Mouse (Mus musculus) limb, embryonic 12.5 days (tissue): Measurements from ENCODE around the gene Pfn3. TPM values are rescaled to one million over a fixed set of nuclear protein-coding genes. Genes with fewer than 3 reads are reported as not detected.

ENCODE experiments used
- ATAC-seq: fragments of 200-750 bp; cut with Nextera tagmentation; 2 replicates; pipeline ENCODE4 v1.8.0; 2017; ENCODE audit warnings: low read depth, moderate TSS enrichment; ENCODE audit not compliant: insufficient number of reproducible peaks, insufficient read depth, low FRiP score, low TSS enrichment
- H3K27ac ChIP-seq: fragments of 300-500 bp; sonication (generic); 2 replicates; pipeline ENCODE4 v1.5.1; 2016; ENCODE audit warnings: mild to moderate bottlenecking, moderate library complexity
- H3K27me3 ChIP-seq: fragments of 300-500 bp; sonication (generic); 2 replicates; pipeline ENCODE4 v1.6.1; 2016; ENCODE audit warnings: mild to moderate bottlenecking, moderate library complexity
- H3K36me3 ChIP-seq: fragments of 300-500 bp; sonication (generic); 2 replicates; pipeline ENCODE4 v1.6.1; 2016; ENCODE audit warnings: mild to moderate bottlenecking, moderate library complexity
- H3K4me1 ChIP-seq: fragments of 300-500 bp; sonication (generic); replicated peaks from 2 replicates; pipeline ENCODE4 v1.6.1; 2016
- H3K4me2 ChIP-seq: fragments of 300-500 bp; sonication (generic); 2 replicates; pipeline ENCODE4 v1.6.1; 2016; ENCODE audit warnings: mild to moderate bottlenecking, moderate library complexity
- H3K4me3 ChIP-seq: fragments of 300-500 bp; sonication (generic); replicated peaks from 2 replicates; pipeline ENCODE4 v1.5.1; 2016; ENCODE audit warnings: mild to moderate bottlenecking
- H3K9ac ChIP-seq: fragments of 300-500 bp; sonication (generic); replicated peaks from 2 replicates; pipeline ENCODE4 v1.6.1; 2016; ENCODE audit warnings: mild to moderate bottlenecking, moderate library complexity
- H3K9me3 ChIP-seq: fragments of 300-500 bp; sonication (generic); 2 replicates; pipeline ENCODE4 v1.6.1; 2016; ENCODE audit warnings: mild to moderate bottlenecking, moderate library complexity
- WGBS: fragments of 180-500 bp; shearing (Covaris S2); methylation state at CpG from one replicate; pipeline ENCODE4 v1.1.7; 2016; 5-methylcytosine and 5-hydroxymethylcytosine counted together
- polyA plus RNA-seq: library from polyadenylated mRNA; unstranded; fragments of >200 nt; fragmentation: Nextera tagmentation; extraction: Ambion mirVana; gene quantifications from 2 replicates; pipeline ENCODE4 v1.2.1, GENCODE M21; 2016

The Pfn3 gene
- not detected in 2 replicates for polyA plus RNA-seq

GRCm38 (mm10) chr13:55414743-55415380 is at the start of gene Pfn3:
Pfn3 (minus strand) TSS chr13:55415232.
- Histone ChIP-seq H3K36me3 (no peaks in the 10 kb centered on the region), H3K27me3 (peaks cover 64% of the 10 kb centered on the region), H3K9ac (peak within 1 kb of the TSS; percentile 66), H3K4me3 (peak within 1 kb of the TSS; percentile 41), H3K4me2 (peak within 1 kb of the TSS; percentile 75), H3K4me1 (peaks cover 8% of the 10 kb centered on the region), H3K9me3 (no peaks in the 10 kb centered on the region), H3K27ac (no peak within 1 kb of the TSS)
- WGBS: 5% methylated on average over 41 of the region's 41 CpGs
- peak; percentile 78 for ATAC-seq

DNA sequence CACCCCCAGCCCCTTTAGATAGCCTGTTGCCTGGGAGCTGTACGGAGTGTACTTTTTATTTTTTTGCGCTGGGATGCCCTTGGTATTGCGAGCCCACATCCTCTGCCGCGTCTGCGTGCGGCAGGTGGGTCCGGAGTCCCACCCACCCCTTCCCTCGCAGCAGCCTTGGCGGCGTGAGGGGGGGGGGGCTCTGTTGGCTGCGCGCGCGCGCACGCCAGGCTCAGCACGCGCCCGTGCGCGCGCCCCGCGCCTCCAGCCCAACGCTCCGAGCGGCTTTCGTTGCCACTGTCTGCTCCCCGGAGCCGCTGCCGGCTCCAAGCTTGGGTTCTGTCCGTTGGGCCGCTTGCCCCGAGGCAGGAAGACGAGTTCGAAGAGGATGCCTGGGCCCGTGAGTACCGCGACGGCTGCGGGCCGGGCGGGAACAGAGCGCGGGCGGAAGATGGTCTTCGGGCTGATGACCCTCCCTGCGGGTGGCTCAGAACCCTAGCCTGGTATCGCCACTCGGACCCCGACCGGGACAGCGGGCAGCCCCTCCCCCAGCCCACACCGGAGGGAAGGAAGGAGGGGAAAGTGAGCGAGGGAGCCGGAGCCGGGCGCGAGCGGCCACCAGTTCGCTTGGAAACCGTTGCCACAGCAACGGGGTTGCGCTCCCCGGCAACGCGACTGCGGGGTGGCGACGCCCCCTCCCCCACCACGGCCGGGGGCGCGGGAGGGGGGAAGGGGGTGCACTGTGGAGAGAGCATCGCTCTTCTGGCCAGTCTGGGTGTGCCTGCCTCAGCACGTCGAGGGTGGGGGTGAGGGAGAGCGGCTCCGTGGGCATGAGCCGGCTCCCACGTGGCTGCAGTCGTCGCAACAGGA is 49.2 kb upstream of the Pfn3 start, which contains the start of gene Prr7:
TSS of gene Prr7 (plus strand) at position 241 of the 858 bp plus-strand sequence.
- H3K9ac ChIP-seq: peak within 1 kb of the TSS; percentile 80
- no peaks in the 10 kb centered on the region for H3K27me3 ChIP-seq
- WGBS: under 1% methylated on average over 82 of the region's 84 CpGs
- peaks cover 27% of the 10 kb centered on the region for H3K4me1 ChIP-seq
- H3K27ac ChIP-seq: peak within 1 kb of the TSS; percentile 89
- no peaks in the 10 kb centered on the region for H3K9me3 ChIP-seq
- peaks cover 36% of the 10 kb centered on the region for H3K36me3 ChIP-seq
- peak within 1 kb of the TSS; percentile 76 for H3K4me3 ChIP-seq
- ATAC-seq: peak; percentile 57
- H3K4me2 ChIP-seq: peak within 1 kb of the TSS; percentile 93

- Histone ChIP-seq H3K9ac (peak overlapping the region; percentile 80), H3K4me2 (peak overlapping the region; percentile 93), H3K4me3 (peak overlapping the region; percentile 76), H3K36me3 (peaks cover 43% of the 10 kb centered on the region), H3K27me3 (no peaks in the 10 kb centered on the region), H3K9me3 (no peaks in the 10 kb centered on the region), H3K4me1 (peaks cover 24% of the 10 kb centered on the region), H3K27ac (peak overlapping the region; percentile 89)
- 14% methylated on average over 14 of the region's 14 CpGs for WGBS
- no peak for ATAC-seq
Measured at GRCm38 (mm10) chr13:55463399-55464026, 48.5 kb upstream of the Pfn3 start.

GRCm38 (mm10) chr13:55462965-55463364 is 47.9 kb upstream of the Pfn3 start:
- Histone ChIP-seq H3K4me1 (peaks cover 24% of the 10 kb centered on the region), H3K9ac (no peak overlapping the region), H3K36me3 (peaks cover 49% of the 10 kb centered on the region), H3K4me3 (no peak overlapping the region), H3K9me3 (no peaks in the 10 kb centered on the region), H3K27me3 (no peaks in the 10 kb centered on the region), H3K27ac (no peak overlapping the region; the same call in 1 of the 2 replicates), H3K4me2 (no peak overlapping the region)
- no peak for ATAC-seq
- 54% methylated on average over 2 of the region's 2 CpGs for WGBS

GRCm38 (mm10) chr13:55451785-55452549 is 36.9 kb upstream of the Pfn3 start:
- WGBS: 96% methylated on average over 16 of the region's 16 CpGs
- Histone ChIP-seq H3K27me3 (no peaks in the 10 kb centered on the region), H3K4me2 (no peak overlapping the region), H3K9ac (no peak overlapping the region), H3K36me3 (peaks cover 84% of the 10 kb centered on the region), H3K4me1 (peaks cover 10% of the 10 kb centered on the region), H3K27ac (no peak overlapping the region), H3K4me3 (no peak overlapping the region), H3K9me3 (no peaks in the 10 kb centered on the region)
- no peak for ATAC-seq

DNA sequence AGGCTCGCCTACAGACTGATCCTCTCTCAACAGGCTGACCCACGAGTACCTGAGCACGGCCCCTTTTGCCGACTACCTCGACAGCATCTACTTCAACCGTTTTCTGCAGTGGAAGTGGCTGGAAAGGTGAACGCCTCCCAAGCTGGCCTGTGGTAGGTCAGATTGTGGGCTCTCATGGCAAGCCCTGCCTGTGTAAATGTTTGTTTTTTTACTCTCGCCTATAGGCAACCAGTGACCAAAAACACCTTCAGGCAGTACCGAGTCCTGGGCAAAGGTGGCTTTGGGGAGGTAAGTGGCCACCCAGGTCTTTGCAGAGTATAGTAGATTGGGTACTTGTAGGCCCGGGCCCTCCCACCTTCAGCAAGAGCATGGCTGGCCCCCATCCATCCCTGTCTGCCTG is 36.3 kb upstream of the Pfn3 start:
- no peak overlapping the region for H3K27ac ChIP-seq
- WGBS: 90% methylated on average over 10 of the region's 10 CpGs

DNA sequence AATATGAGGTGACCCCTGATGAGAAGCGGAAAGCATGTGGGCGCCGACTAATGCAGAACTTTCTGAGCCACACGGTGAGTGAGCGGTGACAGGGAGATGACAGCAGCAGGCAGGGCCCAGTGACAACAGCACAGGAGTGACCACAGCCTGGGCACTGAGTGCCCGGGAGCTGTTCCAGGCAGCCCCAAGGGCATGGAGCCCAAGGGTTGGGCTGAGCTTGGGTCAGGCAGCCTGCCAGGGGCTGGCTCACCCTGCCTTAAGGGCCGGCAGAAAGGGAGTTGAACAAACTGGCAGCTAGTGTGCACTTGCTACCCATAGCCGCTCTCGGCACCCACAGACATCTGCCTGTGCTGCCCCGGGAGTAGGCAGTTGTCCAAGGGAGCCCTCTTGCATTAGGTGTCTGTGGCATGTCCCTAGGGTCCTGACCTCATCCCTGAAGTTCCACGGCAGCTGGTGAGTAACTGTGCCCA is 35.5 kb upstream of the Pfn3 start:
- H3K9ac ChIP-seq: no peak overlapping the region
- WGBS: 92% methylated on average over 11 of the region's 11 CpGs
- H3K36me3 ChIP-seq: peaks cover 70% of the 10 kb centered on the region
- ATAC-seq: no peak
- no peaks in the 10 kb centered on the region for H3K27me3 ChIP-seq
- H3K4me1 ChIP-seq: peaks cover 21% of the 10 kb centered on the region
- no peak overlapping the region for H3K27ac ChIP-seq
- H3K4me2 ChIP-seq: no peak overlapping the region
- H3K4me3 ChIP-seq: no peak overlapping the region
- H3K9me3 ChIP-seq: no peaks in the 10 kb centered on the region

More for the DNA sequence above, 36.3 kb upstream of the Pfn3 start:
- peaks cover 77% of the 10 kb centered on the region for H3K36me3 ChIP-seq
- no peak overlapping the region for H3K4me2 ChIP-seq
- H3K9me3 ChIP-seq: no peaks in the 10 kb centered on the region
- peaks cover 17% of the 10 kb centered on the region for H3K4me1 ChIP-seq
- H3K27me3 ChIP-seq: no peaks in the 10 kb centered on the region
- no peak overlapping the region for H3K4me3 ChIP-seq
- H3K9ac ChIP-seq: no peak overlapping the region
- ATAC-seq: no peak

GRCm38 (mm10) chr13:55449679-55450441 is 34.8 kb upstream of the Pfn3 start:
- H3K36me3 ChIP-seq: peaks cover 63% of the 10 kb centered on the region
- no peaks in the 10 kb centered on the region for H3K27me3 ChIP-seq
- no peaks in the 10 kb centered on the region for H3K9me3 ChIP-seq
- H3K9ac ChIP-seq: no peak overlapping the region
- no peak overlapping the region for H3K4me2 ChIP-seq
- ATAC-seq: no peak
- no peak overlapping the region for H3K4me3 ChIP-seq
- H3K4me1 ChIP-seq: peaks cover 21% of the 10 kb centered on the region
- no peak overlapping the region for H3K27ac ChIP-seq
- 92% methylated on average over 17 of the region's 17 CpGs for WGBS

GRCm38 (mm10) chr13:55449205-55449604 is 34.2 kb upstream of the Pfn3 start:
- H3K27ac ChIP-seq: no peak overlapping the region
- H3K4me2 ChIP-seq: no peak overlapping the region
- peaks cover 21% of the 10 kb centered on the region for H3K4me1 ChIP-seq
- H3K9me3 ChIP-seq: no peaks in the 10 kb centered on the region
- H3K9ac ChIP-seq: no peak overlapping the region
- ATAC-seq: no peak
- no peaks in the 10 kb centered on the region for H3K27me3 ChIP-seq
- no peak overlapping the region for H3K4me3 ChIP-seq
- H3K36me3 ChIP-seq: peaks cover 56% of the 10 kb centered on the region
- WGBS: 89% methylated on average over 9 of the region's 9 CpGs

- H3K36me3 ChIP-seq: peaks cover 45% of the 10 kb centered on the region
- no peak overlapping the region for H3K4me3 ChIP-seq
- no peak overlapping the region for H3K4me2 ChIP-seq
- H3K9ac ChIP-seq: no peak overlapping the region
- H3K27ac ChIP-seq: no peak overlapping the region
- ATAC-seq: no peak
- WGBS: 88% methylated on average over 5 of the region's 5 CpGs
- H3K27me3 ChIP-seq: no peaks in the 10 kb centered on the region
- H3K9me3 ChIP-seq: no peaks in the 10 kb centered on the region
- H3K4me1 ChIP-seq: peaks cover 25% of the 10 kb centered on the region
Measured at GRCm38 (mm10) chr13:55448131-55448530, 33.1 kb upstream of the Pfn3 start.
